Mouse (Mus musculus) thymus, adult 2 months (tissue): ENCODE measurements around the gene Rpl6.
"Not testable (repeated sequence)": the region's sequence is repeated elsewhere in the genome, so short reads cannot be mapped to it uniquely, and the experiment has no call there.

Experiments used
- CTCF ChIP-seq: fragments of 200-500 bp; IDR thresholded peaks from 2 replicates; pipeline ENCODE4 v1.5.1; 2012; ENCODE audit warnings: mild to moderate bottlenecking, control low read depth, low read length, moderate library complexity, borderline replicate concordance; ENCODE audit not compliant: control insufficient read depth, poor library complexity, insufficient read depth; ENCODE audit errors: extremely low read depth
- POLR2A ChIP-seq: fragments of 200-500 bp; IDR thresholded peaks from 2 replicates; pipeline ENCODE4 v1.6.1; 2012; ENCODE audit warnings: mild to moderate bottlenecking, low read length, control low read depth, moderate library complexity; ENCODE audit not compliant: control insufficient read depth, poor library complexity, insufficient read depth; ENCODE audit errors: extremely low read depth

DNA sequence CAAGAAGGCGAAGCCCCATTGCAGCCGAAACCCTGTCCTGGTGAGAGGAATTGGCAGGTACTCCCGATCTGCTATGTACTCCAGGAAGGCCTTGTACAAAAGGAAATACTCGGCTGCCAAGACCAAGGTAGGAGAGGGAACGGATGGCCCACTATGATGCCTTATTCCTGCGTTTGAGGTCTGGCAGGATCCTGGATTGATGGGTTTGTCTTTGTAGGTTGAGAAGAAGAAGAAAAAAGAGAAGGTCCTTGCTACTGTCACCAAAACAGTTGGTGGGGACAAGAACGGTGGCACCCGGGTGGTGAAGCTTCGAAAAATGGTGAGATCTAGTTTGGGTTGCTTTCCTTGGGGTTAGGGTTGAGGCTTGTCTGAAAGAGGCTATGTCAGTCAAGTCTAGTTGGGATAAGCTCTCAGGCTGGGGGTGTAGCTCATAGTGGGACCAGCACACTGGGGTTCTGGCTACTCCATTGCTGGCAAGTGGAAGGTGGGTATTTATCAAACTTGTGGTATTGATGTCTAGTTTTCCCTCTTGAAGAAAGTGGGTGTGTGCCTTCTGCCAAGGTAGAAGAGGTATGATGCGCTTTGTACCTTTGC lies 1.4 kb downstream of the Rpl6 start:
- not testable (repeated sequence) for TF ChIP-seq CTCF, POLR2A
